Mouse (Mus musculus) liver, embryonic 15.5 days (tissue): Measurements from ENCODE around the gene Arhgef7. TPM values are rescaled to one million over a fixed set of nuclear protein-coding genes. Genes with fewer than 3 reads are reported as not detected.

Experiments used
- ATAC-seq: fragments of 200-750 bp; cut with Nextera tagmentation; 2 replicates; pipeline ENCODE4 v1.8.0; 2017; ENCODE audit warnings: moderate number of reproducible peaks, mild to moderate bottlenecking, moderate library complexity; ENCODE audit not compliant: insufficient read depth
- H3K27ac ChIP-seq: fragments of 300-500 bp; sonication (generic); replicated peaks from 2 replicates; pipeline ENCODE4 v1.5.1; 2015; ENCODE audit warnings: mild to moderate bottlenecking, inconsistent platforms
- H3K27me3 ChIP-seq: fragments of 300-500 bp; sonication (generic); 2 replicates; pipeline ENCODE4 v1.6.1; 2015; ENCODE audit warnings: mild to moderate bottlenecking, inconsistent platforms
- H3K36me3 ChIP-seq: fragments of 300-500 bp; sonication (generic); replicated peaks from 2 replicates; pipeline ENCODE4 v1.6.1; 2015; ENCODE audit warnings: moderate library complexity, mild to moderate bottlenecking, inconsistent platforms
- H3K4me1 ChIP-seq: fragments of 300-500 bp; sonication (generic); replicated peaks from 2 replicates; pipeline ENCODE4 v1.6.1; 2015; ENCODE audit warnings: inconsistent platforms
- H3K4me2 ChIP-seq: fragments of 300-500 bp; sonication (generic); 2 replicates; pipeline ENCODE4 v1.6.1; 2015; ENCODE audit warnings: moderate library complexity, mild to moderate bottlenecking, inconsistent platforms
- H3K4me3 ChIP-seq: fragments of 300-500 bp; sonication (generic); replicated peaks from 2 replicates; pipeline ENCODE4 v1.5.1; 2015; ENCODE audit warnings: mild to moderate bottlenecking, inconsistent platforms
- H3K9ac ChIP-seq: fragments of 300-500 bp; sonication (generic); 2 replicates; pipeline ENCODE4 v1.6.1; 2015; ENCODE audit warnings: moderate library complexity, mild to moderate bottlenecking, inconsistent platforms
- H3K9me3 ChIP-seq: fragments of 300-500 bp; sonication (generic); replicated peaks from 2 replicates; pipeline ENCODE4 v1.6.1; 2016; ENCODE audit warnings: inconsistent platforms
- WGBS: fragments of 180-500 bp; shearing (Covaris S2); methylation state at CpG from one replicate; pipeline ENCODE4 v1.1.7; 2015; ENCODE audit warnings: mixed read lengths; ENCODE audit not compliant: insufficient replicate concordance; 5-methylcytosine and 5-hydroxymethylcytosine counted together
- polyA plus RNA-seq: library from polyadenylated mRNA; unstranded; fragments of >200 nt; fragmentation: Nextera tagmentation; extraction: Ambion mirVana; gene quantifications from 2 replicates; pipeline ENCODE4 v1.2.1, GENCODE M21; 2015

Arhgef7 gene
- polyA plus RNA-seq, 1 experiment from 2014 or later = 9.5 TPM

DNA sequence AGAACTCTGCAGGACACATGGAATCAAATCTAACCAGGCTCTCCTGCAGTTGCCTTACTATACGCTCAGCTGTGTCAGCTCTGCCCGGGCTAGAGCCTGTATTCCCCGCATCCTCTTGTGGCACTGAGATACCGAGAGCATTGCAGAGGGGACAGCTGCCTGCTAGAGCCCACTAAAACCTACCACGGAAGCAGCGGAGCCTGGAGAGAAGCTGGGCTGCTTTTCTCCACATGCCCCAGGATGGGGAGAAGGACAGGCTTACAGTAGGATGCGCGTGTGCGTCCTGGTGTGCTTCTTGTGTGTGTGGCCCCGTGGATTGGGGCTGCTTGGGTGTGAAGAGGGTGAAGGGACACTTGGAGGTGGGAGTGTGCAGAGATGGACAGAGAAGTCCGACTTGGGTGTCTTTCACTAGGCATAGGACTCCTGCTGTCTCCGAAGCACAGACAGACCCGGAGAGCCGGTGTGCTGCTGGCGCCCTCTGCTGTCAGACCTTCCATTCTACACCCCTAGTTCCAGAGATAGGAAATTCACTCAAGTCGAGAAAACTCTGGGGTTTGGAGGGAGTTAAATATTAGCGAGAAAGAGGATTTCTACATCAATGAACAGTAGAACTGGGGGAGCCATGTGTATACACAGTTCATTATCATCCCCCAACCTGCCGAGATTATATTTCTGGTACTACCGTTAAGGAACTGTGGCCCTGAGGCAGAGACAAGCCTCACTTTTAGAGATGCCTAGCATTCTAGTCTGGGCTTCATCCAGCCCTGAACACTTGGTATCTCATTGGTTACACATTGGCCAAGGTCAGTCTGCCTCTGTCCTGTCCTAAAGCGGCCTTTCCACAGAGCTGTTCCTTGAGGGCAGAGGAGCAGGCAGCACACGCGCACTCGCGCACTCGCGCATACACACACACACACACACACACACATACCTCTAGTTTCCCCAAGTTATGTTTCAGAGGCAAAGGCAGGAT lies 27.2 kb upstream of the Arhgef7 start:
- Histone ChIP-seq H3K4me1 (no peaks in the 10 kb centered on the region; the same call in 1 of the 2 replicates), H3K9ac (no peak overlapping the region), H3K4me2 (peak overlapping the region; percentile 4; the same call in 1 of the 2 replicates), H3K36me3 (no peaks in the 10 kb centered on the region), H3K9me3 (no peaks in the 10 kb centered on the region), H3K27ac (no peak overlapping the region), H3K27me3 (peaks cover 7% of the 10 kb centered on the region; the same call in 1 of the 2 replicates), H3K4me3 (no peak overlapping the region)
- peak; percentile 64 for ATAC-seq
- 35% methylated on average over 26 of the region's 26 CpGs for WGBS

DNA sequence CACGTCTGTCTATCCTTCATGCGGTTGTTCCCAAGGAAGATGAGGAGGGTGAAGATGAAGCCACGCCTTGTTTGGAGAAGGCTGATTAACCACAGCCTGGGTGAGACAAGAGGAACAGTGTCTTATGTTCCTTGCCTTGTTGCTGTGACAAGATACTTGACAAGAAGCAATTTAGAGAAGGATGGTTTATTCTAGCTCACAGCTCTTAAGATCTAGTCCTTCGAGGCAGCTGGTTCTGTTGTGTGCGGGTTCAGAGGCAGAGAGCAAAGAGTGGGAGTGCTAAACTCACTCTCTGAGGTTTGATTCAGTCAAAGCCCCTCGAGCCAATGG lies 26.5 kb upstream of the Arhgef7 start, which contains the start of gene 1700016D06Rik:
Gene 1700016D06Rik (minus strand): TSS at position 31 of the 330 bp plus-strand sequence.
- H3K36me3 ChIP-seq = no peaks in the 10 kb centered on the region
- 34% methylated on average over 6 of the region's 6 CpGs for WGBS
- peak within 1 kb of the TSS; percentile 4; the same call in 1 of the 2 replicates for H3K4me2 ChIP-seq
- no peak within 1 kb of the TSS for H3K4me3 ChIP-seq
- no peaks in the 10 kb centered on the region for H3K9me3 ChIP-seq
- ATAC-seq = no peak
- peaks cover 7% of the 10 kb centered on the region; the same call in 1 of the 2 replicates for H3K27me3 ChIP-seq
- no peak within 1 kb of the TSS for H3K9ac ChIP-seq
- no peak within 1 kb of the TSS for H3K27ac ChIP-seq
- no peaks in the 10 kb centered on the region; the same call in 1 of the 2 replicates for H3K4me1 ChIP-seq

DNA sequence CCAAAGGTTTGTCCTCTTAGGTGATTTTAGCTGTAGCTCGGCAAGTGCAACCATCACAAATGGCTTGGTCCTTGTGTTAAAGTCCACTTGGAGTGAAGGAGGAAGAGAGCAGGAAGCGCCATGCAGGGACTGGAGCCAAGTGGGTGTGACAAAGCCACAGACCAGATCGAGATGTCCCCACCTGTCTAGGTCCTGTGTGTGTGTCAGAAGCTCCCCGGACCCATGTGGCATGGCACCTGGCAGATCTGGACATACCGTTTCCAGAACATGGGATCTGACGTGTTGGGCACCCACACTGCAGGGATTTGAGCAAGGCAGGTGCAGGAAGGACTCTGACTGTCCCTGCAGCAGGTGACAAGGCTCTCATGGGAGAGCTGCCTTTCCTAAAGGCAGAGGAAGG lies 26.1 kb upstream of the Arhgef7 start:
- WGBS = 56% methylated on average over 6 of the region's 6 CpGs
- no peak overlapping the region for H3K4me2 ChIP-seq
- no peaks in the 10 kb centered on the region for H3K36me3 ChIP-seq
- no peak overlapping the region for H3K9ac ChIP-seq
- H3K27ac ChIP-seq = no peak overlapping the region
- peaks cover 7% of the 10 kb centered on the region; the same call in 1 of the 2 replicates for H3K27me3 ChIP-seq
- H3K9me3 ChIP-seq = no peaks in the 10 kb centered on the region
- no peak for ATAC-seq
- no peaks in the 10 kb centered on the region; the same call in 1 of the 2 replicates for H3K4me1 ChIP-seq
- H3K4me3 ChIP-seq = no peak overlapping the region

DNA sequence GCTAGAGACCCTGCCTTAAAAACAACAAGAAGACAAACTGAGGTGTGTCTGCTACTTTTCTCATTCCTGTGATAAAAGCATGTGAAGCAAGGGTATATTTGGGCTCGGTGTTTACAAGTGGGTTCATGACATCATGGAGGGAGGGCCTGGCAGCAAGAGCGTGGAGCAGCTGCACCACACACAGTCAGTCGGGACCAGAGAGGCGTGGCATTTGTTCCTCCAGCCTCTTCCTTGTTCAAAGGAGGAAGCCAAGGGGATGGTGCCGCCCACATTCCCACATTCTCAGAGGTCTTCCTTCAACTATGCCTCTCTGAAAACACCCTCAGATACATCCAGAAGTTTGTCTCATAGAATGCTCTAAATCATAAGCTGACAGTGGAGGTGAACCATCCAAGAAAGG lies 23.7 kb upstream of the Arhgef7 start:
- Histone ChIP-seq H3K27ac (no peak overlapping the region), H3K4me2 (no peak overlapping the region), H3K27me3 (peaks cover 7% of the 10 kb centered on the region; the same call in 1 of the 2 replicates), H3K36me3 (no peaks in the 10 kb centered on the region), H3K4me3 (no peak overlapping the region), H3K4me1 (peaks cover under 1% of the 10 kb centered on the region; the same call in 1 of the 2 replicates), H3K9me3 (no peaks in the 10 kb centered on the region), H3K9ac (no peak overlapping the region)
- ATAC-seq = no peak
- 60% methylated on average over 5 of the region's 5 CpGs for WGBS

DNA sequence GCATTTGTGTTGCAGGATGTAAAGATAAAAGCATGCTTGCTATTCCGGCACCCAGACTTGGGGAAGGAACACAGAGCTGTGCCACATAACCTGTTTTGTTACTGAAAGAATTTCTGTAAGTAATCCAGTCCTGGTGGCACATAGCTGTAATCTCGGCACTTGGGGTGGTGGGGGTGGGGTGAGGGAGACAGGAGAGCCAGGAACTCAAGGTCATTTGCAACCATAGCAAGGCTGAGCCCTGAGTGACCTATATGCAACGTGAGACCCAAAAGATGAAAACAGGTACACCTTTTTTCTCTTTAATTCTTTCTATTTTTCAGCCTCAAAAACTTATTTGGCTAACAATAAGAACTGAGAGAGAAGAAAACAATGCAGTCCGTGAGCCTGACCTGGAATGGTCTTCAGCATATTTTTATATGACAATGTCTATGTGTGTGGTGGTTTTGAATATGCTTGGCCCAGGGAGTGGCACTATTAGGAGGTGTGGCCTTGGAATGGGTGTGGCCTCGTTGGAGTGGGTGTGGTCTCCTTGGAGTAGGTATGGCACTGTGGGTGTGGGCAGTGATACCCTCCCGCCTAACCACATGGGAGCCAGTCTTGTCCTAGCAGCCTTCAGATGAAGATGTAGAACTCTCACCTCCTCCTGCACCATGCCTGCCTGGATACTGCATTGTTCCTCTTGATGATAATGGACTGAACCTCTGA lies 22.7 kb upstream of the Arhgef7 start:
- WGBS = 43% methylated on average over 6 of the region's 6 CpGs
- Histone ChIP-seq H3K9ac (no peak overlapping the region), H3K4me1 (peaks cover 7% of the 10 kb centered on the region; the same call in 1 of the 2 replicates), H3K36me3 (no peaks in the 10 kb centered on the region), H3K27me3 (peaks cover 2% of the 10 kb centered on the region; the same call in 1 of the 2 replicates), H3K27ac (no peak overlapping the region), H3K9me3 (no peaks in the 10 kb centered on the region), H3K4me2 (no peak overlapping the region), H3K4me3 (no peak overlapping the region)
- no peak for ATAC-seq

DNA sequence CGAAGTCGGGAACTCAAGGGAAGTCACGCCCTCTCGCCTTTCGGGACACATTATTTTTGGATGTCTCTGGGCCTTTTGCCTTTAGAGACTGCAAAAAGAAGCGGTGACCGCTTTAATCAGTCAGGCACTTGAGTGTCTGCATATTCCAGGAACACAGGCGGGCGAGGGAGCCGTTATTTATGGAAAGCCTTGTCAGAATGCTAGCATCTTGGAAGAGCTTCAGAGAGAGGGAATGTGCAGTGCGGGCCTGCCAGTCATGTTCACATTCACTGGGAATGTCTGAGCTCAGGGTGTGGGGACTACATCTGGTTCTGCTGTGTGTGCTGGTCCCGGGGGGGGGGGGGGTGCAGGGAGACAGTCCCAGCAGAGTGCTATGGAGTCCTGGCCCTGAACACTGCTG lies 21.7 kb upstream of the Arhgef7 start:
- H3K9me3 ChIP-seq = no peaks in the 10 kb centered on the region

DNA sequence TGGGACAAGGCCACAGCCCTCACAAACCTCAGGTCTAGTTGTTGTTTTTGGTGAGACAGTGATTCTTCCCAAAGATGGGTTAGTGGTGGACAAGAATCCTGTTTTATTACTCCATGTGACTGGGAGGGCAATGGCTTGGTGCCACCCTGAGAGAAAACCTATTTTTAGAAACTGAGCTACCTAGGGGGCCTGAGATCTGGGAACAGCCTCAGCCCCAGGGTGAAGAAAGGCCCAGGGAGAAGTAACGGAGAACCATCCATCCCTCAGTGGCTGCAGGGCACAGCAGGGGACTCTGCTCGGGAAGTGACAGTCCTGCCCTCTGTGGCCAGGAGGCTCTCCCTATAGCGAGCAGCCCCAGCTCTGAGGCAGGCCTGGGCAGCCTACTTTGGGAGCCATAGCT lies 19.8 kb upstream of the Arhgef7 start:
- H3K27me3 ChIP-seq = no peaks in the 10 kb centered on the region
- H3K4me3 ChIP-seq = no peak overlapping the region
- peaks cover 11% of the 10 kb centered on the region for H3K4me1 ChIP-seq
- no peak for ATAC-seq
- no peaks in the 10 kb centered on the region for H3K36me3 ChIP-seq
- no peak overlapping the region for H3K9ac ChIP-seq
- no peak overlapping the region for H3K27ac ChIP-seq
- H3K4me2 ChIP-seq = no peak overlapping the region
- H3K9me3 ChIP-seq = no peaks in the 10 kb centered on the region
- 37% methylated on average over 3 of the region's 3 CpGs for WGBS

More for the DNA sequence above, 21.7 kb upstream of the Arhgef7 start:
- 76% methylated on average over 12 of the region's 12 CpGs for WGBS
- H3K27me3 ChIP-seq = no peaks in the 10 kb centered on the region
- H3K4me2 ChIP-seq = no peak overlapping the region
- no peak for ATAC-seq
- H3K27ac ChIP-seq = no peak overlapping the region
- no peaks in the 10 kb centered on the region for H3K36me3 ChIP-seq
- no peak overlapping the region for H3K9ac ChIP-seq
- H3K4me3 ChIP-seq = no peak overlapping the region
- peaks cover 9% of the 10 kb centered on the region for H3K4me1 ChIP-seq

DNA sequence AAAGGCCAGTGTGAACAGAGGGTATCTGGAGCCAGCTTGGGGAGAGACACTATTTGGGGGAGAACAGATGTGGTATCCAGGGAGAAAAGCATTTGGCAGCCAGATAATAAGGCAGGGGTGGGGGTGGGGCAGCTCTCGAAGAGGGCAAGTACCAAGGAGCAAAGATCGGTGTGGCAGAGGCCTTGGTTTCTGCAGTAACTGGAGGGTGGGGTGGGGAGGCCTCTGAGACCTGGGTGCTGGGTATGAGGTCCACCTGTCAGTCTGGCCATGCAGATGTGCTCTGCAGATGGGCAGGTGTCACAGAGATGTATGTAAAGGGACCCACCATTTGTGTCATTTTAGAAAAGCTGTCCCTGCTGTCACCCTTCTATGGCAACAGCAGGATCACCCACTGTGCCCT lies 18.7 kb upstream of the Arhgef7 start:
- H3K9me3 ChIP-seq = no peaks in the 10 kb centered on the region
- WGBS = 49% methylated on average over 2 of the region's 2 CpGs
- no peak for ATAC-seq

DNA sequence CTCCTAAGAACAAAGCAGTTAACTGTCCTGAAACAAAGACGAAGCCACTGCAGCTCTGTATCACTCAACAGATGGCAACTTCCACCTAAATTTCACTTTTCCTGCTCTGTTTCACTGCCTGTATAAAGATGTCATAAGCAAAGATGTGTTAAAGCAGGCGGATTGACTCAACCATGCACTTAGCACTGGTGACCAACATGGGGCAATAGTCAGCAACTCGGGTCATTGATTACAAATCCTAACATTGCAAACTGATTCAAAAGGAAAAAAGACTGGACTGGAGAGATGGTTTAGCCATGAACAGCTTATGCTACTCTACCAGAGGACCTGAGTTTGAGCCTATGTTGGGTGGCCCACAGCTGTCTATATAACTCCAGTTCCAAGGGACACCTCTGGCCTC lies 18.0 kb upstream of the Arhgef7 start:
- no peaks in the 10 kb centered on the region for H3K36me3 ChIP-seq
- no peak overlapping the region for H3K4me2 ChIP-seq
- H3K4me1 ChIP-seq = peaks cover 11% of the 10 kb centered on the region
- 54% methylated on average over 3 of the region's 3 CpGs for WGBS
- H3K4me3 ChIP-seq = no peak overlapping the region
- H3K27me3 ChIP-seq = no peaks in the 10 kb centered on the region
- peak overlapping the region; percentile 51; the same call in 1 of the 2 replicates for H3K27ac ChIP-seq
- no peak for ATAC-seq
- H3K9ac ChIP-seq = no peak overlapping the region
- no peaks in the 10 kb centered on the region for H3K9me3 ChIP-seq

More for the DNA sequence above, 18.7 kb upstream of the Arhgef7 start:
- no peaks in the 10 kb centered on the region for H3K36me3 ChIP-seq
- H3K4me2 ChIP-seq = no peak overlapping the region
- H3K4me1 ChIP-seq = peaks cover 11% of the 10 kb centered on the region
- no peak overlapping the region for H3K27ac ChIP-seq
- no peaks in the 10 kb centered on the region for H3K27me3 ChIP-seq
- H3K4me3 ChIP-seq = no peak overlapping the region
- H3K9ac ChIP-seq = no peak overlapping the region

DNA sequence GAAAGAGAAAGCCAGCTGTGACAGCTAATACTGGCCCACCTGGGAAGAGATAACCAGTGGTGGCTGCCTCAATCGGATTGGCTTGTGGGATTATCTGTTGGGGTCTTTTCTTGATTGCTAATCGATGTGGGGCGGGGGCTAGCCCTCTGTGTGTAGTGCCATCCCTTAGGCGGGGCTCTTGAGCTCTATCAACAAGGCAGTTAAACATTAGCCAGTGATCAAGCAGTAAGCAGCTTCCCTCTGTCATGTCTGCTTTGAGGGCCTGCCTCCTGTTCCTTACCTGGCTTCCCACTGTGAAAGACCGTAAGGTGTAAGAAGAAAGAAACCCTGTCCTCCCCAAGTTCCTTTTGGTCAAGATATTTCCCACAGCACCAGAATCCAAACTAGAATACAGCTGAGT lies 17.1 kb upstream of the Arhgef7 start:
- H3K4me3 ChIP-seq = no peak overlapping the region
- peak overlapping the region; percentile 7; the same call in 1 of the 2 replicates for H3K4me2 ChIP-seq
- H3K9ac ChIP-seq = no peak overlapping the region
- H3K36me3 ChIP-seq = no peaks in the 10 kb centered on the region
- H3K27me3 ChIP-seq = no peaks in the 10 kb centered on the region
- H3K4me1 ChIP-seq = peaks cover 11% of the 10 kb centered on the region
- peak overlapping the region; percentile 51 for H3K27ac ChIP-seq
- WGBS = 41% methylated on average over 5 of the region's 5 CpGs
- no peaks in the 10 kb centered on the region for H3K9me3 ChIP-seq
- peak; percentile 71 for ATAC-seq

DNA sequence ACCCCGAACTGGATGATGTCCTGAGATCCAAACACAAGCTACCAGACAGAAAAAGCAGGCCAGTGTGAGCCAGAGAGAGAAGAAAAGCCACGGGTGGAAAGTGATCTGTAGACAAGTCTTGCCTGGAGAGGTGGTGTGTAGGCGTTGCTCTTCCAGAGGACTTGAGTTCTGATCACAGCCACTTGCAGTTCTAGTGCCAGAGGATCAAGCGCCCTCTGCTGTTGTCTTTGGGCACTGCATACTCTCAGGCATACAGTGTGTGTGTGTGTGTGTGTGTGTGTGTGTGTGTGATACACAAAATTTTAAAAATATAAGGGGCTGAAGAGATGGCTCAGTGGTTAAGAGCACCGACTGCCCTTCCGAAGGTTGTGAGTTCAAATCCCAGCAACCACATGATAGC lies 15.3 kb upstream of the Arhgef7 start:
- no peak for ATAC-seq
- 66% methylated on average over 6 of the region's 6 CpGs for WGBS
- H3K9ac ChIP-seq = no peak overlapping the region

More for the DNA sequence above, 15.3 kb upstream of the Arhgef7 start:
- no peak overlapping the region for H3K27ac ChIP-seq
- no peak overlapping the region for H3K4me2 ChIP-seq
- H3K36me3 ChIP-seq = no peaks in the 10 kb centered on the region
- H3K4me1 ChIP-seq = peaks cover 11% of the 10 kb centered on the region
- H3K4me3 ChIP-seq = no peak overlapping the region
- no peaks in the 10 kb centered on the region for H3K27me3 ChIP-seq
- no peaks in the 10 kb centered on the region for H3K9me3 ChIP-seq
